Mouse (Mus musculus) ES-E14 (cell line): ENCODE measurements at regions not wholly inside any gene's neighbourhood (a gene's known extent, or its start where the extent isn't known, plus 50 kb on each side); places are given as distances from the start of the nearest gene placed in this dataset.

Experiments used
- DNase-seq: peaks from one replicate; pipeline ENCODE4 v3.0.0-alpha.2; 2013; ENCODE audit warnings: low read depth, low spot score
- H3K27ac ChIP-seq: 2 replicates; pipeline ENCODE4 v1.5.1; 2012; ENCODE audit warnings: low read depth, mild to moderate bottlenecking, low read length, moderate library complexity, mixed read lengths; ENCODE audit not compliant: poor library complexity, insufficient read depth, severe bottlenecking
- H3K36me3 ChIP-seq: 2 replicates; pipeline ENCODE4 v1.6.1; 2012; ENCODE audit warnings: mild to moderate bottlenecking, low read length, moderate library complexity, mixed read lengths; ENCODE audit not compliant: control insufficient read depth, poor library complexity, insufficient read depth, severe bottlenecking
- H3K4me1 ChIP-seq, 2 experiments: fragments of 150-350 bp in 1 of 2; sonication (generic) in 1 of 2; 2 replicates each; pipeline ENCODE4 v1.6.1; 2012; ENCODE audit warnings: low read length in 2 of 2, mild to moderate bottlenecking in 1 of 2, mixed read lengths in 1 of 2; ENCODE audit not compliant: control insufficient read depth in 2 of 2, insufficient read depth in 2 of 2, poor library complexity in 1 of 2
- H3K4me3 ChIP-seq, 2 experiments: fragments of 150-350 bp in 1 of 2; sonication (generic) in 1 of 2; 2 replicates each; pipeline ENCODE4 v1.5.1; 2012; ENCODE audit warnings: low read length in 2 of 2, low read depth in 1 of 2, mild to moderate bottlenecking in 1 of 2, mixed read lengths in 1 of 2; ENCODE audit not compliant: insufficient read depth in 1 of 2, poor library complexity in 1 of 2, severe bottlenecking in 1 of 2
- H3K9ac ChIP-seq: 2 replicates; pipeline ENCODE4 v1.6.1; 2012; ENCODE audit warnings: low read depth, mild to moderate bottlenecking, low read length, mixed read lengths; ENCODE audit not compliant: poor library complexity, insufficient read depth, severe bottlenecking
- H3K9me3 ChIP-seq: fragments of 150-350 bp; sonication (generic); 2 replicates; pipeline ENCODE4 v1.6.1; 2012; ENCODE audit warnings: low read depth, mild to moderate bottlenecking, low read length; ENCODE audit not compliant: control insufficient read depth, insufficient read depth
- CHD2 ChIP-seq: IDR thresholded peaks from 2 replicates; pipeline ENCODE4 v1.6.1; 2014; ENCODE audit warnings: mild to moderate bottlenecking, low read depth, low read length, inconsistent platforms
- HCFC1 ChIP-seq: IDR thresholded peaks from 2 replicates; pipeline ENCODE4 v1.6.1; 2012; ENCODE audit warnings: low read length, inconsistent platforms, borderline replicate concordance; ENCODE audit not compliant: insufficient read depth
- MAFK ChIP-seq: IDR thresholded peaks from 2 replicates; pipeline ENCODE4 v1.6.1; 2014; ENCODE audit warnings: mild to moderate bottlenecking, low read depth, low read length, inconsistent platforms; ENCODE audit not compliant: insufficient read depth
- ZC3H11A ChIP-seq: IDR thresholded peaks from 2 replicates; pipeline ENCODE4 v1.6.1; 2012; ENCODE audit warnings: low read depth, mild to moderate bottlenecking, inconsistent platforms, low read length, borderline replicate concordance
- ZNF384 ChIP-seq: IDR thresholded peaks from 2 replicates; pipeline ENCODE4 v1.6.1; 2012; ENCODE audit warnings: low read depth, low read length, inconsistent platforms
- in situ Hi-C, 2 experiments: fragments of 600-800 bp; cut with MboI; formaldehyde crosslinking; loops; one replicate each; pipeline ENCODE4 v1.15.1; 2025; ENCODE audit warnings: low sequenced_read_pairs in 2 of 2, inconsistent platforms in 1 of 2; ENCODE audit not compliant: unreplicated experiment in 2 of 2

GRCm38 (mm10) chr2:79172967-79173919 lies 82.0 kb upstream of the Itga4 start:
- Histone ChIP-seq H3K9ac (no peak overlapping the region), H3K4me3 (no peak overlapping the region), H3K9me3 (no peaks in the 10 kb centered on the region), H3K36me3 (no peaks in the 10 kb centered on the region), H3K4me1 (no peaks in the 10 kb centered on the region), H3K27ac (no peak overlapping the region)
- in situ Hi-C loops = no loop called here
- TF ChIP-seq CHD2 = no peak
- TF ChIP-seq ZC3H11A = no peak
- no peak for TF ChIP-seq HCFC1
- no peak for TF ChIP-seq ZNF384
- no peak for TF ChIP-seq MAFK
- DNase-seq = no peak

GRCm38 (mm10) chr2:79174282-79174681 lies 80.9 kb upstream of the Itga4 start:
- H3K4me3 ChIP-seq = no peak overlapping the region
- in situ Hi-C loops = no loop called here
- no peaks in the 10 kb centered on the region for H3K4me1 ChIP-seq
- H3K9me3 ChIP-seq = no peaks in the 10 kb centered on the region
- no peak overlapping the region for H3K9ac ChIP-seq
- no peak for DNase-seq
- H3K27ac ChIP-seq = no peak overlapping the region
- TF ChIP-seq MAFK = no peak
- no peak for TF ChIP-seq CHD2
- TF ChIP-seq ZC3H11A = no peak
- TF ChIP-seq ZNF384 = no peak
- TF ChIP-seq HCFC1 = no peak
- H3K36me3 ChIP-seq = no peaks in the 10 kb centered on the region

GRCm38 (mm10) chr2:79180782-79181181 lies 74.4 kb upstream of the Itga4 start:
- DNase-seq = no peak
- H3K27ac ChIP-seq = no peak overlapping the region
- H3K9ac ChIP-seq = no peak overlapping the region
- in situ Hi-C loops = no loop called here
- TF ChIP-seq ZC3H11A (no peak), MAFK (no peak), HCFC1 (no peak), CHD2 (no peak), ZNF384 (no peak)
- H3K36me3 ChIP-seq = no peaks in the 10 kb centered on the region
- no peaks in the 10 kb centered on the region for H3K4me1 ChIP-seq
- H3K9me3 ChIP-seq = no peaks in the 10 kb centered on the region
- H3K4me3 ChIP-seq = no peak overlapping the region

- H3K4me1 ChIP-seq = no peaks in the 10 kb centered on the region
- DNase-seq = no peak
- in situ Hi-C loops = no loop called here
Observed at GRCm38 (mm10) chr2:79183034-79183630, 72.1 kb upstream of the Itga4 start.

More at GRCm38 (mm10) chr2:79183034-79183630, 72.1 kb upstream of the Itga4 start:
- TF ChIP-seq MAFK (no peak), ZC3H11A (no peak), ZNF384 (no peak), HCFC1 (no peak), CHD2 (no peak)
- Histone ChIP-seq H3K27ac (no peak overlapping the region), H3K9me3 (no peaks in the 10 kb centered on the region), H3K36me3 (no peaks in the 10 kb centered on the region), H3K4me3 (no peak overlapping the region), H3K9ac (no peak overlapping the region)
